Mouse (Mus musculus) small intestine, adult 10 weeks (tissue): ENCODE data around the gene Slc25a19. TPM values are rescaled to one million over a fixed set of nuclear protein-coding genes. Genes with fewer than 3 reads are reported as not detected.

Experiments
- polyA plus RNA-seq: library from polyadenylated mRNA; stranded (reverse); fragments of 350-450 nt; fragmentation: Illumina TruSeq; extraction: RNeasy Lipid Tissue Mini Kit (QIAGEN cat#74804); gene quantifications from one replicate; pipeline ENCODE4 v1.2.3, GENCODE M21; 2014; ENCODE audit warnings: low replicate concordance

The Slc25a19 gene
- polyA plus RNA-seq, result 2.2 TPM

DNA sequence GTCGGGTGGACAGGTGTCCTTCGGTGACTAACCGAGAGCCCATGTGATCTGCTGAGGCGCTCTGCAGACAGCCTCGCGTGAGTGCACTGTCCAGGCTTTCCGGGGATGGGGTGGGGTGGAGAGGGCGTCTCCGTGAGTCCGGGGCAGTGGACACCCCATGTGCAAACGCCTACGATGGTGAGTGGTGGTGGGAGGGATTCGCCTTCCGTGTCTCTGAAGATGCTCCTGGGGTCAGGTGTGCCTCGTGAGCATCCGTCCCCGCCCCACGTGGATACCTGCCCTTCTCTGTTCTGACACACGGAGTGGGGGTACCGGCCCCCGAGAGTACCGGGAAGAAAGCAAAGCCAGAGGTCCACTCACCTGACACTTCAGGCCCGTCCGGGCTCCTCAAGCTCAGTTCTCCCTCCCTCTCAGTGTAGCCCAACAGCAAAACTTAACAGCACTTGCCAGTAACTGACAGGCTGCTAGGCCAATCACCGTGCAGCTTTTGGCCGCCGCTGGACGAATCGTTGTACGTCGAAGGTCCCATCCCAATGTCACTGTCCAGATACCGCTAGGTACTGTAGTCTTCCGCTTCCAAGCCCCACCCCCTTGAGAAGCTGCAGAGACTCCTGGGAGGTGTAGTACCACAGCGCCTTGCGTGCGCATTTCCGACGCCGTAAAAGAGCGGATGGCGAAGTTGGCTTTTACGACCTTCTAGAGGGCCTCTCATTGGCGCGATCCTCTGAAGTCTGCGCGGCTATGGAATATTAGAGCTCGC, at the start of gene Slc25a19:
Gene Slc25a19, minus strand, starts transcription at position 591 of the 760 bp plus-strand sequence.

GRCm38 (mm10) chr11:115612410-115613137, 15.5 kb downstream of the Slc25a19 start, which contains the start of gene Mif4gd:
Gene Mif4gd, minus strand, starts transcription at chr11:115612969.

DNA sequence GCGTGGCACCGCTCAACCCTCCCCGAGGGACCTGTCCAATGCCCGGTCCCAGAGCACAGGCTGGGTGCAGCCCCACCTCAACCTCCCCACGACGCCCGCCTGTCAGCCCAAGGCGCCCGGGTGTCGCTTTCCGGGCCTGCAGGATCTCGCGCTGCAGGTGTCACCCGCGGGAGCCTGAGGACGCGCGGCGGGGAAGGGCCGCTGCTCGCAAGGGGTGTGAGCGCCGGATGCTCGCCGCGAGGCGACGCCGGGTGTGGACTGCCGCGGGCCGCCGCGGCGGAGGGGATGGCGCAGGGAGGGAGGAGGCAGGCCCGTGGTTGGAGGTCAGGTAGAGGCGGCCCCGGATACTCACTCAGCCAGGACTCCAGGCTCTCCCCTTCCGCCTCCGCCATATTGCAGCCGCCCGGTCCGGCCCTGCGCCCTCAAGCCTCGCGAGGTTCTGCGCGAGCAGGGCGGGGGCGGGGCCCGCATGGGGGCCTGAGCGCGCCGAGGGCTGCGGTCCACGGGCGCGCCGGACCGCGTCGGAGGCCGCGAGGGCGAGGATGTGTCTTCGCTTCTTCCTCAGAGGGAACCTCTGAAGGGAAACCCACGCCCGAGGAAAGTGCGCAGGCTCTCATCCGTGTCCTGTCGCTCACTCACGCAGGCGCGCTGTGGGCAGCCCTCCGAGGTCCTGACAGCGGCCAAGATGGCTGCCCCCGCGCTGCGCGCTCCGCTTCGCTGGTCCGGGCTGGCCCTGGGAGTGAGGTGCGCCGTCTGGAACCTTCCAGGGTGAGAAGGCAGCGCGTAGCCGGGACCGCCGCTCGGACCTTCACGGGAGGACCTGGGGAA, 24.4 kb downstream of the Slc25a19 start, which contains the start of the genes Mrps7 and Gga3:
Gene Mrps7, plus strand, starts transcription at position 450 of the 828 bp plus-strand sequence.
Gene Gga3, minus strand, starts transcription at position 576 of the 828 bp plus-strand sequence.

Other genes starting within 250 kb of the Slc25a19 start
- gene Cdr2l, start 246.4 kb downstream of the Slc25a19 start, polyA plus RNA-seq, result not detected
- 3.4 TPM for gene Mrpl58, start 224.5 kb downstream of the Slc25a19 start, polyA plus RNA-seq
- gene Atp5h, start 208.3 kb downstream of the Slc25a19 start, polyA plus RNA-seq, result 527 TPM
- gene Kctd2, start 208.2 kb downstream of the Slc25a19 start, polyA plus RNA-seq, result 11.6 TPM
- not detected for gene Trim80, start 187.8 kb downstream of the Slc25a19 start, polyA plus RNA-seq
- 33.5 TPM for gene Slc16a5, start 165.8 kb downstream of the Slc25a19 start, polyA plus RNA-seq
- gene Armc7, start 152.6 kb downstream of the Slc25a19 start, polyA plus RNA-seq, result 0.19 TPM
- 1.3 TPM for gene Nt5c, start 136.4 kb downstream of the Slc25a19 start, polyA plus RNA-seq
- 47.8 TPM for gene Jpt1, start 113.9 kb downstream of the Slc25a19 start, polyA plus RNA-seq
- gene Sumo2, start 92.0 kb downstream of the Slc25a19 start, polyA plus RNA-seq, result 992 TPM
- 15.1 TPM for gene Nup85, start 63.9 kb downstream of the Slc25a19 start, polyA plus RNA-seq
- 2.0 TPM for gene Mrps7, start 24.4 kb downstream of the Slc25a19 start, polyA plus RNA-seq
- gene Gga3, start 24.2 kb downstream of the Slc25a19 start, polyA plus RNA-seq, result 2.8 TPM
- gene Mif4gd, start 15.3 kb downstream of the Slc25a19 start, polyA plus RNA-seq, result 16.5 TPM
- gene Grb2, start 80.3 kb upstream of the Slc25a19 start, polyA plus RNA-seq, result 83.4 TPM
- gene Tmem94, start 137.1 kb upstream of the Slc25a19 start, polyA plus RNA-seq, result 0.59 TPM
- gene Caskin2, start 185.3 kb upstream of the Slc25a19 start, polyA plus RNA-seq, result 0.26 TPM
- gene Tsen54, start 186.4 kb upstream of the Slc25a19 start, polyA plus RNA-seq, result not detected
- gene Llgl2, start 195.8 kb upstream of the Slc25a19 start, polyA plus RNA-seq, result 3.8 TPM
- gene Myo15b, start 230.1 kb upstream of the Slc25a19 start, polyA plus RNA-seq, result 14.8 TPM